Mouse (Mus musculus) heart, embryonic 16.5 days (tissue): ENCODE measurements around the gene Git2. TPM values are rescaled to one million over a fixed set of nuclear protein-coding genes. Genes with fewer than 3 reads are reported as not detected.

Experiments
- ATAC-seq: fragments of 200-750 bp; cut with Nextera tagmentation; replicated peaks from 2 replicates; pipeline ENCODE4 v1.8.0; 2017; ENCODE audit warnings: moderate number of reproducible peaks; ENCODE audit not compliant: insufficient read depth, low FRiP score; ENCODE audit errors: extremely low read depth
- H3K27ac ChIP-seq: fragments of 300-500 bp; sonication (generic); 2 replicates; pipeline ENCODE4 v1.5.1; 2014; ENCODE audit warnings: mild to moderate bottlenecking, low read length, control low read depth, moderate library complexity
- H3K27me3 ChIP-seq: fragments of 300-500 bp; sonication (generic); 2 replicates; pipeline ENCODE4 v1.6.1; 2014; ENCODE audit warnings: low read length, mixed read lengths; ENCODE audit not compliant: control insufficient read depth, insufficient read depth
- H3K36me3 ChIP-seq: fragments of 300-500 bp; sonication (generic); 2 replicates; pipeline ENCODE4 v1.6.1; 2014; ENCODE audit not compliant: control insufficient read depth, insufficient read depth
- H3K4me1 ChIP-seq: fragments of 300-500 bp; sonication (generic); 2 replicates; pipeline ENCODE4 v1.6.1; 2014; ENCODE audit warnings: low read length, mixed read lengths; ENCODE audit not compliant: control insufficient read depth, insufficient read depth
- H3K4me2 ChIP-seq: fragments of 300-500 bp; sonication (generic); 2 replicates; pipeline ENCODE4 v1.6.1; 2014; ENCODE audit warnings: low read depth, mild to moderate bottlenecking, control low read depth, low read length
- H3K4me3 ChIP-seq: fragments of 300-500 bp; sonication (generic); 2 replicates; pipeline ENCODE4 v1.5.1; 2014; ENCODE audit warnings: mild to moderate bottlenecking, control low read depth, low read length
- H3K9ac ChIP-seq: fragments of 300-500 bp; sonication (generic); 2 replicates; pipeline ENCODE4 v1.6.1; 2014; ENCODE audit warnings: low read length, control low read depth
- H3K9me3 ChIP-seq: fragments of 300-500 bp; sonication (generic); replicated peaks from 2 replicates; pipeline ENCODE4 v1.6.1; 2016; ENCODE audit warnings: low read length; ENCODE audit not compliant: control insufficient read depth
- WGBS: fragments of 180-500 bp; shearing (Covaris S2); extraction: QIAGEN DNeasy Blood & Tissue Kit; methylation state at CpG from one replicate; pipeline ENCODE4 v1.1.7; 2014; 5-methylcytosine and 5-hydroxymethylcytosine counted together
- polyA plus RNA-seq: library from polyadenylated mRNA; unstranded; fragments of >200 nt; fragmentation: Nextera tagmentation; extraction: Ambion mirVana; gene quantifications from 2 replicates; pipeline ENCODE4 v1.2.1, GENCODE M21; 2015

The Git2 gene
- polyA plus RNA-seq, 1 experiment from 2014 or later = 46.6 TPM

GRCm38 (mm10) chr5:114785196-114785595 is 9.9 kb upstream of the Git2 start:
- no peak for ATAC-seq
- H3K9ac ChIP-seq = peak overlapping the region; percentile 6; the same call in 1 of the 2 replicates
- H3K9me3 ChIP-seq = no peaks in the 10 kb centered on the region
- WGBS = 55% methylated on average over 5 of the region's 5 CpGs
- peak overlapping the region; percentile 76 for H3K27ac ChIP-seq
- peak overlapping the region; percentile 16; the same call in 1 of the 2 replicates for H3K4me2 ChIP-seq
- peaks cover 13% of the 10 kb centered on the region for H3K36me3 ChIP-seq
- peaks cover 26% of the 10 kb centered on the region for H3K4me1 ChIP-seq
- H3K4me3 ChIP-seq = no peak overlapping the region
- no peaks in the 10 kb centered on the region for H3K27me3 ChIP-seq

DNA sequence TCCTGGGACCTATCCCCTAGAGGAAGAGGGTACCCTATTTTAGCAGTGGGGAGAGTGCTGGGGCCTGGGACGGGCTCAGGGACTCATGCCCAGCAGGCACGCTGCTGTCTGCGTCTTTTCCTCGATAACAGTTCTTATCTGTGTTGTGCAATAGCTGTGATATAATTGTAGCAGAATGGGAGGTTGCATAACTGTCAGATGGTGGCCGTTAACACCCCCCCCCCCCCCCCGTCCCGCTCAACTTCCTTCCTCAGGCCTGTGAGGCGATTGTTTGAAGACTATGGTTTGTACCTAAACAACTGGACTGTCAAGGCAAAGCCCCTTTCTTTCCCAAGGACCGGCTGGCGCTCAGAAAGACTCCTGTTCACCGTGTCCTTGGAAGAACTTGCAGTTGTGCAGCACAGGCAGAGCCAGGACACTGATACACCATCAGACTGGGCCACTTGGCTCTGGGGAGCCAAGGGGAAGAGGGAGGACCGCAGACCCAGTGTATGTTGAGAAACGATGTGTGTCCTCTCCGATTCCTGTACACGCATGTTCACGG is 9.4 kb upstream of the Git2 start:
- H3K4me1 ChIP-seq = peaks cover 26% of the 10 kb centered on the region
- H3K4me3 ChIP-seq = no peak overlapping the region
- 37% methylated on average over 16 of the region's 16 CpGs for WGBS
- H3K4me2 ChIP-seq = peak overlapping the region; percentile 16; the same call in 1 of the 2 replicates
- no peaks in the 10 kb centered on the region for H3K9me3 ChIP-seq
- no peaks in the 10 kb centered on the region for H3K27me3 ChIP-seq
- H3K9ac ChIP-seq = peak overlapping the region; percentile 6; the same call in 1 of the 2 replicates
- H3K27ac ChIP-seq = peak overlapping the region; percentile 76
- H3K36me3 ChIP-seq = peaks cover 13% of the 10 kb centered on the region
- peak; percentile 42 for ATAC-seq

DNA sequence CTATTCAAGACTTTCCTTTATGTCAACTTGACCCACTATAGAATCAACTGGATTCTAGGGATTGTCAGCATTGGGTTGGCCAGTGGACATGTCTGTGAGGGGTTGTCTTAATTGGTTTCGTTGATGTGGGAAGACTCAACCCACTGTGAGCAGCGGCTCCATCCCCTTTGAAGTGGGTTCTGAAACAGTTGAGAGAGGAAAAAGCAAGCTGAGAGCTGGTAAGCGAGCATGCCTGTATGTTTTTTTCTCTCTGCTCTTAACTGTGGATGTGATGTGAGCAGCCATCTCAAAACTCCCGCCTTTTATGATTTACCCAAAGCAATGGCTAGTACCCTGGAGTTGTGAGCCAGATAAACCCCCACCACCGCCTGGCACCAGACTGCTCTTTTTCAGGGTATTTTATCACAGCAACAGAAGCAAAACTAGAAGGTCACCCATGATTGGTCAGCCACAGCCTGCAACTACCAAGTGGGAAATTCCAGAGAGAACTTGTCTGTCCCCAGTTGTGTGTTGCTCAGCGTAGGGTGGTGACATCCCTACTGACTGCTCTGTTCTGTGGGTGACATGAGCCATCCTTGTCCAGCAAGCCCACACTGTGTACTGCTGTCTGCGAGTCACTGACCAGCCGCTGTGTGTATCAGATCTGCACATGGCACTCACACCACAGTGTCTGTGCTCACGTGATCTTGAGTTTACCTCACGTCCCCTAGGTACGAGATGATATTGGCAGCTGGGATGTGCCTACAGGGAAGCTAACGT is 8.3 kb upstream of the Git2 start:
- Histone ChIP-seq H3K9me3 (no peaks in the 10 kb centered on the region), H3K27ac (peak overlapping the region; percentile 60), H3K4me1 (peaks cover 26% of the 10 kb centered on the region), H3K9ac (no peak overlapping the region; the same call in 1 of the 2 replicates), H3K27me3 (no peaks in the 10 kb centered on the region), H3K4me3 (no peak overlapping the region), H3K36me3 (peaks cover 10% of the 10 kb centered on the region), H3K4me2 (peak overlapping the region; percentile 10; the same call in 1 of the 2 replicates)
- 53% methylated on average over 12 of the region's 12 CpGs for WGBS
- no peak for ATAC-seq

GRCm38 (mm10) chr5:114782991-114783390 is 7.7 kb upstream of the Git2 start:
- Histone ChIP-seq H3K27ac (peak overlapping the region; percentile 28), H3K4me1 (peaks cover 26% of the 10 kb centered on the region), H3K36me3 (peaks cover 9% of the 10 kb centered on the region; the same call in 1 of the 2 replicates), H3K9me3 (no peaks in the 10 kb centered on the region), H3K27me3 (no peaks in the 10 kb centered on the region), H3K9ac (no peak overlapping the region), H3K4me3 (no peak overlapping the region), H3K4me2 (no peak overlapping the region)
- ATAC-seq = no peak
- WGBS = 55% methylated on average over 9 of the region's 9 CpGs

- ATAC-seq = no peak
- no peak overlapping the region; the same call in 1 of the 2 replicates for H3K27ac ChIP-seq
- H3K4me2 ChIP-seq = no peak overlapping the region
- peaks cover 31% of the 10 kb centered on the region for H3K4me1 ChIP-seq
- WGBS = 76% methylated on average over 7 of the region's 7 CpGs
- no peak overlapping the region for H3K4me3 ChIP-seq
- H3K9ac ChIP-seq = no peak overlapping the region
- H3K27me3 ChIP-seq = no peaks in the 10 kb centered on the region
- no peaks in the 10 kb centered on the region for H3K36me3 ChIP-seq
- no peaks in the 10 kb centered on the region for H3K9me3 ChIP-seq
Observed at GRCm38 (mm10) chr5:114780912-114781311, 5.6 kb upstream of the Git2 start.

GRCm38 (mm10) chr5:114779956-114780489 is 4.7 kb upstream of the Git2 start:
- peaks cover 32% of the 10 kb centered on the region for H3K4me1 ChIP-seq

GRCm38 (mm10) chr5:114776174-114776573 is 857 bp upstream of the Git2 start:
- peaks cover 24% of the 10 kb centered on the region for H3K4me1 ChIP-seq
- 83% methylated on average over 7 of the region's 7 CpGs for WGBS

More at GRCm38 (mm10) chr5:114779956-114780489, 4.7 kb upstream of the Git2 start:
- no peaks in the 10 kb centered on the region for H3K27me3 ChIP-seq
- no peaks in the 10 kb centered on the region for H3K36me3 ChIP-seq
- no peak for ATAC-seq
- no peak overlapping the region for H3K4me2 ChIP-seq
- H3K4me3 ChIP-seq = no peak overlapping the region
- no peaks in the 10 kb centered on the region for H3K9me3 ChIP-seq
- no peak overlapping the region for H3K9ac ChIP-seq
- no peak overlapping the region for H3K27ac ChIP-seq
- WGBS = 46% methylated on average over 7 of the region's 7 CpGs

DNA sequence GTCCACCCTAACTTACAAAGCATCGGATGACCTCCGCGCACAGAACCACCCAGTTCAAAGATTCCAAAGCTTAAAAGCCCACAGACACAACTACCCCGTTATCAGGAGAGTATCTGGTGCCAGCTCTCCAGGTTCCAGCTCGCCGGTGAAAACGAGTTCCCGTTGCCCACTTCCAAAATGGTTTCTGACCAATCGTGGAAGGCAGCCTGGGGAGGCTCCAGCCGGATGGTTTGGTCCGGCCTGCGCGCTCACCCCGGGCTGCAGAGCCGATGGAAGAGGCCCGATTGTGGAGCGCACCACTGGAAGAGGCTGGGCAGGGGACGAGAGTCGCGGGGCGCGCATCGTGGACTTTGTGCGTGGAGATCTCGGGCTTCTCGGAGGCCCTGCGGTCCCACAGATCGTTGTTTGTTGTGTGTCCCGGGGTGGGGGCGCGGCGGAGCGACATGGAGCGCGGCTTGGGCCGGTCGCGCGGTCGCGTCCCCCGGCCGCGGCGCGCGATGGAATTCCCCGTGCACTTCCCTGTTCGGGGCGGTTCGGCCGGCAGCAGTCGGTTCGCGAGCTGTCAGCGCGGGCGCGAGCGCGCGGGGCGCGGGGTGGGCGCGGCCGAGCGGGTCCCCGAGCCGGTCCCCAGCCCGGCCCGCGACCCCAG is 790 bp downstream of the Git2 start, which contains the start of gene Ankrd13a:
Ankrd13a (plus strand) TSS at position 275 of the 649 bp plus-strand sequence.
- no peaks in the 10 kb centered on the region for H3K36me3 ChIP-seq
- H3K9me3 ChIP-seq = no peaks in the 10 kb centered on the region
- H3K4me3 ChIP-seq = peak within 1 kb of the TSS; percentile 86
- peaks cover 25% of the 10 kb centered on the region for H3K4me1 ChIP-seq
- ATAC-seq = peak; percentile 78
- peak within 1 kb of the TSS; percentile 97 for H3K9ac ChIP-seq
- H3K27me3 ChIP-seq = no peaks in the 10 kb centered on the region
- under 1% methylated on average over 62 of the region's 73 CpGs for WGBS
- H3K27ac ChIP-seq = peak within 1 kb of the TSS; percentile 91
- H3K4me2 ChIP-seq = peak within 1 kb of the TSS; percentile 95

More at GRCm38 (mm10) chr5:114776174-114776573, 857 bp upstream of the Git2 start:
- ATAC-seq = no peak
- H3K4me2 ChIP-seq = peak overlapping the region; percentile 95
- H3K4me3 ChIP-seq = peak overlapping the region; percentile 86
- no peaks in the 10 kb centered on the region for H3K36me3 ChIP-seq
- H3K9ac ChIP-seq = no peak overlapping the region
- no peaks in the 10 kb centered on the region for H3K9me3 ChIP-seq
- no peak overlapping the region for H3K27ac ChIP-seq
- H3K27me3 ChIP-seq = no peaks in the 10 kb centered on the region
